Mouse (Mus musculus): Measurements from ENCODE around the gene Gxylt2.

DNA sequence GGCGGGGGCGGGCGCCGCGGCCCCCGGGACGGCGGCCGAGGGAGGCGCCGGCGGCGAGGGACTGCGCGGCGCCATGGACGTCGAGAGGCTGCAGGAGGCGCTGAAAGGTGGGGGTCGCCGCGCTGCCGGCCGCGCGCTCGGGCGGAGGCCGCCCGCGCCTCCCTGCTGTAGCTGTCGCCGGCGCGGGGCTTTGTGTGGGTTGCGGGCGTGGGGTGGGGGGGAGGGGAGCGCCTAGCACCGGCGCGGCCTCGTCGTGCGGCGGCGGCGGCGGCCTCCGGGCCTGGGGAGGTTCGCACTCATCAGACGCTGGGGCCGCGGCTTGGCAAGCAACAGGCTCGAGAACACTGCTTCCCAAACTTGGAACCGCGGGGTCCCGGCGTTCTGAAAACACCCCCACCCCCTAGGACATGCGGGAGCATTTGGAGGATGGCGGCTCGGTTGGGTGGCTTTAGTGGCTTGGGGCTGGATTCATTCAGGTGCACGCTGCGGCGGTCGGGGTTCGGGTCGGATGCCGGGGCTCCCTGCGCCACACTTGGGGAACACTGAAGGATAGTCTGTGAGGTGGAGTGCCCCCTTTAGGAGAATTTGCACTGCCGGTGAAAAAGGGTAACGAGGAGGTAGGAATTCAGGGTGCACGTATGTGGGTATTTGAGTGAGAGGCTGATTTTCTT lies 129.4 kb downstream of the Gxylt2 start:
- peak; percentile 62; the same call in 1 of the 2 replicates for TF ChIP-seq POLR2A (IDR thresholded peaks at IDR 0.05; ENCODE audit: low read depth, low read length)
- TF ChIP-seq CTCF (conservative IDR thresholded peaks at IDR 0.05 in 1 of 2, IDR thresholded peaks at IDR 0.05 in 1 of 2; ENCODE audit: low read depth in 2 of 2, low read length in 2 of 2) = peak in 1 of 2 experiments; percentile 61; a peak in 2 of 4 replicates
- TF ChIP-seq MAX (IDR thresholded peaks at IDR 0.05; ENCODE audit: low read length) = no peak
- no peak for TF ChIP-seq JUND (conservative IDR thresholded peaks at IDR 0.05; ENCODE audit: low read depth, low read length)
- TF ChIP-seq BHLHE40 (IDR thresholded peaks at IDR 0.05; ENCODE audit: low read depth, low read length) = no peak
- 0 out of 2 replicates have a peak, but pooled peaks have one; percentile 18 for TF ChIP-seq MEF2A (IDR thresholded peaks at IDR 0.05; ENCODE audit: borderline replicate concordance, low read depth, low read length)
- no peak for TF ChIP-seq ETS1 (conservative IDR thresholded peaks at IDR 0.05; ENCODE audit: low read depth, low read length)
- TF ChIP-seq EP300 (IDR thresholded peaks at IDR 0.05; ENCODE audit: low read length) = no peak
- TF ChIP-seq SIN3A (IDR thresholded peaks at IDR 0.05; ENCODE audit: low read length) = peak; percentile 68
- peak; percentile 18; the same call in 1 of the 2 replicates for TF ChIP-seq HCFC1 (IDR thresholded peaks at IDR 0.05; ENCODE audit: low read depth, low read length)
- no peak for TF ChIP-seq GABPA (IDR thresholded peaks at IDR 0.05; ENCODE audit: insufficient replicate concordance, low read depth, low read length)

Data from CH12.LX (cell line).